Mouse (Mus musculus): ENCODE results near the gene Hoxc9. TPM values are rescaled to one million over a fixed set of nuclear protein-coding genes. Genes with fewer than 3 reads are reported as not detected.

The Hoxc9 gene
- total RNA-seq (2021), result 1 to 10 TPM; 8.4 to 8.6 TPM
- long read RNA-seq, experiment 1, partial matches to known transcripts, result 7 of 9 reads
- long read RNA-seq, experiment 1, other reads (novel, unspliced or antisense), result 2 of 9 reads
- long read RNA-seq, experiment 2, partial matches to known transcripts, result 8 of 11 reads
- long read RNA-seq, experiment 2, other reads (novel, unspliced or antisense), result 3 of 11 reads

- DNase-seq (ENCODE audit: low spot score in 2 of 2), result no peak
Measured at GRCm38 (mm10) chr15:102976171-102976570, at the start of gene Hoxc9. Hoxc9 (plus strand) TSS chr15:102976439.

- no peak for DNase-seq (ENCODE audit: low spot score in 2 of 2)
Measured at GRCm38 (mm10) chr15:102927032-102927645, 49.1 kb upstream of the Hoxc9 start.

- DNase-seq (ENCODE audit: low spot score in 2 of 2), result no peak
Measured at GRCm38 (mm10) chr15:102931706-102932358, 44.4 kb upstream of the Hoxc9 start.

GRCm38 (mm10) chr15:102934438-102934837, 41.8 kb upstream of the Hoxc9 start:
- no peak for DNase-seq (ENCODE audit: low spot score in 2 of 2)

- DNase-seq (ENCODE audit: low spot score in 2 of 2), result no peak
Measured at GRCm38 (mm10) chr15:102934897-102935296, 41.3 kb upstream of the Hoxc9 start.

GRCm38 (mm10) chr15:102936279-102936972, 39.8 kb upstream of the Hoxc9 start, which contains the start of gene Hoxc12:
Hoxc12 (plus strand) TSS chr15:102936757.
- DNase-seq (ENCODE audit: low spot score in 2 of 2), result no peak

GRCm38 (mm10) chr15:102937036-102937666, 39.1 kb upstream of the Hoxc9 start:
- DNase-seq (ENCODE audit: low spot score in 2 of 2), result no peak

- no peak for DNase-seq (ENCODE audit: low spot score in 2 of 2)
Measured at GRCm38 (mm10) chr15:102939256-102940155, 36.7 kb upstream of the Hoxc9 start.

GRCm38 (mm10) chr15:102942739-102943467, 33.3 kb upstream of the Hoxc9 start:
- peak in 1 of 2 experiments; percentile 75 for DNase-seq (ENCODE audit: low spot score in 2 of 2)

- no peak for DNase-seq (ENCODE audit: low spot score in 2 of 2)
Measured at GRCm38 (mm10) chr15:102943468-102943813, 32.8 kb upstream of the Hoxc9 start.

GRCm38 (mm10) chr15:102945185-102946077, 30.8 kb upstream of the Hoxc9 start:
- DNase-seq (ENCODE audit: low spot score in 2 of 2), result no peak

GRCm38 (mm10) chr15:102947276-102947675, 29.0 kb upstream of the Hoxc9 start:
- DNase-seq (ENCODE audit: low spot score in 2 of 2), result no peak

- no peak for DNase-seq (ENCODE audit: low spot score in 2 of 2)
Measured at GRCm38 (mm10) chr15:102948842-102949241, 27.4 kb upstream of the Hoxc9 start.

GRCm38 (mm10) chr15:102949696-102950095, 26.5 kb upstream of the Hoxc9 start:
- DNase-seq (ENCODE audit: low spot score in 2 of 2), result no peak

- DNase-seq (ENCODE audit: low spot score in 2 of 2), result no peak
Measured at GRCm38 (mm10) chr15:102950877-102951276, 25.4 kb upstream of the Hoxc9 start.

GRCm38 (mm10) chr15:102953561-102953960, 22.7 kb upstream of the Hoxc9 start:
- no peak for DNase-seq (ENCODE audit: low spot score in 2 of 2)

GRCm38 (mm10) chr15:102954192-102955006, 21.8 kb upstream of the Hoxc9 start, which contains the start of gene Hoxc11:
Hoxc11 (plus strand) TSS chr15:102954427.
- no peak for DNase-seq (ENCODE audit: low spot score in 2 of 2)

GRCm38 (mm10) chr15:102955007-102955382, 21.2 kb upstream of the Hoxc9 start:
- DNase-seq (ENCODE audit: low spot score in 2 of 2), result peak in 1 of 2 experiments; percentile 68
